Mouse (Mus musculus) cerebellum, adult 11 months (tissue): Measurements from ENCODE around the gene Apol8.
"Not testable (repeated sequence)": the region's sequence is repeated elsewhere in the genome, so short reads cannot be mapped to it uniquely, and the experiment has no call there.

ENCODE experiments used
- DNase-seq: peaks from one replicate; pipeline ENCODE4 v3.0.0; 2022

Apol8 gene

GRCm38 (mm10) chr15:77748414-77748813 lies 8.4 kb downstream of the Apol8 start:
- DNase-seq: no peak

- DNase-seq: no peak
Observed at GRCm38 (mm10) chr15:77746326-77746725, 10.5 kb downstream of the Apol8 start.

- DNase-seq: no peak
Observed at GRCm38 (mm10) chr15:77745081-77745480, 11.7 kb downstream of the Apol8 start.

GRCm38 (mm10) chr15:77744632-77745031 lies 12.2 kb downstream of the Apol8 start:
- DNase-seq: no peak

GRCm38 (mm10) chr15:77741556-77741955 lies 15.2 kb downstream of the Apol8 start:
- DNase-seq: not testable (repeated sequence)

- no peak for DNase-seq
Observed at GRCm38 (mm10) chr15:77740511-77741297, 16.1 kb downstream of the Apol8 start.

GRCm38 (mm10) chr15:77733903-77734302 lies 22.9 kb downstream of the Apol8 start:
- DNase-seq: not testable (repeated sequence)

- DNase-seq: not testable (repeated sequence)
Observed at GRCm38 (mm10) chr15:77733380-77733779, 23.4 kb downstream of the Apol8 start.

- DNase-seq: not testable (repeated sequence)
Observed at GRCm38 (mm10) chr15:77732851-77733250, 24.0 kb downstream of the Apol8 start.

- no peak for DNase-seq
Observed at GRCm38 (mm10) chr15:77731605-77732004, 25.2 kb downstream of the Apol8 start.

- not testable (repeated sequence) for DNase-seq
Observed at GRCm38 (mm10) chr15:77728739-77729138, 28.1 kb downstream of the Apol8 start, which contains the start of gene Apol9b. Gene Apol9b, plus strand, starts transcription at chr15:77729039.

GRCm38 (mm10) chr15:77727745-77728144 lies 29.1 kb downstream of the Apol8 start:
- not testable (repeated sequence) for DNase-seq

GRCm38 (mm10) chr15:77727139-77727538 lies 29.7 kb downstream of the Apol8 start:
- not testable (repeated sequence) for DNase-seq

GRCm38 (mm10) chr15:77725393-77726020 lies 31.3 kb downstream of the Apol8 start:
- not testable (repeated sequence) for DNase-seq

- DNase-seq: not testable (repeated sequence)
Observed at GRCm38 (mm10) chr15:77724208-77724911, 32.4 kb downstream of the Apol8 start.

GRCm38 (mm10) chr15:77721509-77721908 lies 35.3 kb downstream of the Apol8 start:
- not testable (repeated sequence) for DNase-seq

- not testable (repeated sequence) for DNase-seq
Observed at GRCm38 (mm10) chr15:77718240-77718639, 38.6 kb downstream of the Apol8 start.

GRCm38 (mm10) chr15:77708936-77709335 lies 47.9 kb downstream of the Apol8 start:
- not testable (repeated sequence) for DNase-seq

GRCm38 (mm10) chr15:77705306-77705705 lies 51.5 kb downstream of the Apol8 start:
- not testable (repeated sequence) for DNase-seq

- DNase-seq: not testable (repeated sequence)
Observed at GRCm38 (mm10) chr15:77698656-77699055, 58.1 kb downstream of the Apol8 start, which contains the start of gene Apol7e. Gene Apol7e, plus strand, starts transcription at chr15:77698857.
